Mouse (Mus musculus) myocyte (in vitro differentiated cells): ENCODE data around the gene Mettl2. TPM values are rescaled to one million over a fixed set of nuclear protein-coding genes. Genes with fewer than 3 reads are reported as not detected.

Source experiments
- H3K27me3 ChIP-seq: one replicate; pipeline ENCODE4 v1.6.1; 2011; ENCODE audit not compliant: control insufficient read depth, insufficient read depth, insufficient read length
- H3K36me3 ChIP-seq: one replicate; pipeline ENCODE4 v1.6.1; 2011; ENCODE audit not compliant: control insufficient read depth, insufficient read depth
- H3K4me2 ChIP-seq: one replicate; pipeline ENCODE4 v1.6.1; 2011; ENCODE audit warnings: low read depth, control low read depth
- H3K4me3 ChIP-seq: one replicate; pipeline ENCODE4 v1.5.1; 2011; ENCODE audit warnings: mild to moderate bottlenecking, control low read depth, moderate library complexity
- H3K79me2 ChIP-seq: one replicate; pipeline ENCODE4 v1.6.1; 2011; ENCODE audit not compliant: control insufficient read depth, insufficient read depth
- H3ac ChIP-seq: one replicate; pipeline ENCODE4 v1.6.1; 2011; ENCODE audit not compliant: control insufficient read depth, insufficient read length
- CEBPB ChIP-seq: IDR thresholded peaks from 2 replicates; pipeline ENCODE4 v1.6.1; 2011; ENCODE audit warnings: mild to moderate bottlenecking, moderate library complexity; ENCODE audit not compliant: poor library complexity, insufficient read depth, severe bottlenecking
- E2F4 ChIP-seq: IDR thresholded peaks from one replicate; pipeline ENCODE4 v1.6.1; 2011; ENCODE audit warnings: mild to moderate bottlenecking, control low read depth, moderate library complexity; ENCODE audit not compliant: insufficient read depth
- MAX ChIP-seq: IDR thresholded peaks from one replicate; pipeline ENCODE4 v1.6.1; 2011; ENCODE audit warnings: low read depth, mild to moderate bottlenecking, control low read depth
- MYOD1 ChIP-seq, 3 experiments: IDR thresholded peaks; one replicate each; pipeline ENCODE4 v1.6.1; 2011; ENCODE audit warnings: control low read depth in 2 of 3, low read depth in 2 of 3, mild to moderate bottlenecking in 2 of 3, moderate library complexity in 1 of 3; ENCODE audit not compliant: insufficient read length in 2 of 3, control insufficient read depth in 1 of 3
- MYOG ChIP-seq, 3 experiments: IDR thresholded peaks; one replicate each; pipeline ENCODE4 v1.6.1; 2011; ENCODE audit warnings: control low read depth in 2 of 3, low read depth in 2 of 3, mild to moderate bottlenecking in 2 of 3; ENCODE audit not compliant: insufficient read length in 2 of 3, control insufficient read depth in 1 of 3, insufficient read depth in 1 of 3
- POLR2A ChIP-seq: IDR thresholded peaks from one replicate; pipeline ENCODE4 v1.6.1; 2011; ENCODE audit warnings: low read depth, mild to moderate bottlenecking, control low read depth, moderate library complexity; ENCODE audit not compliant: insufficient read length
- POLR2AphosphoS2 ChIP-seq: IDR thresholded peaks from one replicate; pipeline ENCODE4 v1.6.1; 2011; ENCODE audit warnings: low read depth, control low read depth; ENCODE audit not compliant: insufficient read length
- REST ChIP-seq: IDR thresholded peaks from one replicate; pipeline ENCODE4 v1.6.1; 2011; ENCODE audit warnings: mild to moderate bottlenecking, control low read depth, moderate library complexity; ENCODE audit not compliant: insufficient read depth, insufficient read length
- SRF ChIP-seq: IDR thresholded peaks from one replicate; pipeline ENCODE4 v1.6.1; 2011; ENCODE audit warnings: low read depth; ENCODE audit not compliant: control insufficient read depth, insufficient read length
- TCF12 ChIP-seq: IDR thresholded peaks from one replicate; pipeline ENCODE4 v1.6.1; 2011; ENCODE audit warnings: mild to moderate bottlenecking, control low read depth; ENCODE audit not compliant: poor library complexity, insufficient read depth, severe bottlenecking
- TCF3 ChIP-seq: IDR thresholded peaks from one replicate; pipeline ENCODE4 v1.6.1; 2011; ENCODE audit warnings: low read depth, control low read depth; ENCODE audit not compliant: insufficient read length
- USF1 ChIP-seq: IDR thresholded peaks from one replicate; pipeline ENCODE4 v1.6.1; 2011; ENCODE audit warnings: low read depth, mild to moderate bottlenecking, control low read depth, moderate library complexity
- polyA plus RNA-seq: library from polyadenylated mRNA; unstranded; fragments of >200 nt; fragmentation: generic; extraction: Trizol; gene quantifications from one replicate; pipeline ENCODE4 v1.2.1, GENCODE M21; 2012; ENCODE audit warnings: missing spikeins

Gene Mettl2
- polyA plus RNA-seq, 1 experiment: 15.5 TPM

- H3K4me2 ChIP-seq: peak overlapping the region; percentile 44
- H3K4me3 ChIP-seq: no peak overlapping the region
- no peaks in the 10 kb centered on the region for H3K36me3 ChIP-seq
- no peaks in the 10 kb centered on the region for H3K79me2 ChIP-seq
- no peaks in the 10 kb centered on the region for H3K27me3 ChIP-seq
- H3ac ChIP-seq: no peak overlapping the region
- TF ChIP-seq POLR2A (no peak), SRF (no peak), E2F4 (no peak), CEBPB (no peak), MYOD1 (IDR thresholded peaks at IDR 0.05; ENCODE audit: control insufficient read depth in 1 of 3, insufficient read length in 2 of 3, low read depth in 2 of 3) (no peak), TCF12 (no peak), TCF3 (no peak), MAX (no peak), REST (no peak), USF1 (no peak), MYOG (IDR thresholded peaks at IDR 0.05; ENCODE audit: control insufficient read depth in 1 of 3, insufficient read depth in 1 of 3, insufficient read length in 2 of 3, low read depth in 2 of 3) (no peak), POLR2AphosphoS2 (no peak)
Measured at GRCm38 (mm10) chr11:105152357-105152899, 26.2 kb downstream of the Mettl2 start.

GRCm38 (mm10) chr11:105153068-105153833 lies 27.0 kb downstream of the Mettl2 start:
- no peaks in the 10 kb centered on the region for H3K27me3 ChIP-seq
- H3K79me2 ChIP-seq: no peaks in the 10 kb centered on the region
- no peak for TF ChIP-seq POLR2A
- TF ChIP-seq POLR2AphosphoS2: no peak
- TF ChIP-seq CEBPB: no peak
- TF ChIP-seq E2F4: no peak
- TF ChIP-seq REST: no peak
- TF ChIP-seq SRF: no peak
- no peak for TF ChIP-seq TCF12
- no peak for TF ChIP-seq TCF3
- no peak for TF ChIP-seq MYOG (IDR thresholded peaks at IDR 0.05; ENCODE audit: control insufficient read depth in 1 of 3, insufficient read depth in 1 of 3, insufficient read length in 2 of 3, low read depth in 2 of 3)
- no peak for TF ChIP-seq MYOD1 (IDR thresholded peaks at IDR 0.05; ENCODE audit: control insufficient read depth in 1 of 3, insufficient read length in 2 of 3, low read depth in 2 of 3)
- no peak overlapping the region for H3ac ChIP-seq
- no peaks in the 10 kb centered on the region for H3K36me3 ChIP-seq
- H3K4me2 ChIP-seq: peak overlapping the region; percentile 44
- H3K4me3 ChIP-seq: no peak overlapping the region

GRCm38 (mm10) chr11:105155915-105156314 lies 29.7 kb downstream of the Mettl2 start:
- no peak for TF ChIP-seq MYOG (IDR thresholded peaks at IDR 0.05; ENCODE audit: control insufficient read depth in 1 of 3, insufficient read depth in 1 of 3, insufficient read length in 2 of 3, low read depth in 2 of 3)
- no peak for TF ChIP-seq SRF
- TF ChIP-seq POLR2A: no peak
- no peak for TF ChIP-seq TCF3
- H3K79me2 ChIP-seq: no peaks in the 10 kb centered on the region
- H3ac ChIP-seq: no peak overlapping the region
- H3K4me2 ChIP-seq: no peak overlapping the region
- no peak overlapping the region for H3K4me3 ChIP-seq
- H3K27me3 ChIP-seq: no peaks in the 10 kb centered on the region
- no peaks in the 10 kb centered on the region for H3K36me3 ChIP-seq

- H3K4me2 ChIP-seq: no peak overlapping the region
- H3K4me3 ChIP-seq: no peak overlapping the region
- no peaks in the 10 kb centered on the region for H3K79me2 ChIP-seq
- H3K27me3 ChIP-seq: no peaks in the 10 kb centered on the region
- H3ac ChIP-seq: no peak overlapping the region
- no peaks in the 10 kb centered on the region for H3K36me3 ChIP-seq
- no peak for TF ChIP-seq TCF3
- TF ChIP-seq TCF12: no peak
- no peak for TF ChIP-seq REST
- no peak for TF ChIP-seq MYOD1 (IDR thresholded peaks at IDR 0.05; ENCODE audit: control insufficient read depth in 1 of 3, insufficient read length in 2 of 3, low read depth in 2 of 3)
- no peak for TF ChIP-seq SRF
- TF ChIP-seq E2F4: no peak
- no peak for TF ChIP-seq POLR2AphosphoS2
- TF ChIP-seq MYOG (IDR thresholded peaks at IDR 0.05; ENCODE audit: control insufficient read depth in 1 of 3, insufficient read depth in 1 of 3, insufficient read length in 2 of 3, low read depth in 2 of 3): no peak
- TF ChIP-seq POLR2A: no peak
- TF ChIP-seq MAX: no peak
Measured at GRCm38 (mm10) chr11:105156748-105157267, 30.6 kb downstream of the Mettl2 start.
